Mouse (Mus musculus) midbrain, embryonic 15.5 days (tissue): ENCODE measurements at regions not wholly inside any gene's neighbourhood (a gene's known extent, or its start where the extent isn't known, plus 50 kb on each side); places are given as distances from the start of the nearest gene placed in this dataset.

Source experiments
- ATAC-seq: fragments of 200-750 bp; cut with Nextera tagmentation; replicated peaks from 2 replicates; pipeline ENCODE4 v1.8.0; 2017; ENCODE audit warnings: moderate TSS enrichment
- H3K27ac ChIP-seq: fragments of 300-500 bp; sonication (generic); 2 replicates; pipeline ENCODE4 v1.5.1; 2015; ENCODE audit warnings: mild to moderate bottlenecking, inconsistent platforms
- H3K27me3 ChIP-seq: fragments of 300-500 bp; sonication (generic); replicated peaks from 2 replicates; pipeline ENCODE4 v1.6.1; 2015; ENCODE audit warnings: inconsistent platforms
- H3K36me3 ChIP-seq: fragments of 300-500 bp; sonication (generic); replicated peaks from 2 replicates; pipeline ENCODE4 v1.6.1; 2015; ENCODE audit warnings: inconsistent platforms
- H3K4me1 ChIP-seq: fragments of 300-500 bp; sonication (generic); 2 replicates; pipeline ENCODE4 v1.6.1; 2015; ENCODE audit warnings: inconsistent platforms
- H3K4me2 ChIP-seq: fragments of 300-500 bp; sonication (generic); 2 replicates; pipeline ENCODE4 v1.6.1; 2015; ENCODE audit warnings: inconsistent platforms, mild to moderate bottlenecking, moderate library complexity
- H3K4me3 ChIP-seq: fragments of 300-500 bp; sonication (generic); 2 replicates; pipeline ENCODE4 v1.5.1; 2015; ENCODE audit warnings: mild to moderate bottlenecking, inconsistent platforms
- H3K9ac ChIP-seq: fragments of 300-500 bp; sonication (generic); 2 replicates; pipeline ENCODE4 v1.6.1; 2015; ENCODE audit warnings: mild to moderate bottlenecking, inconsistent platforms
- H3K9me3 ChIP-seq: fragments of 300-500 bp; sonication (generic); 2 replicates; pipeline ENCODE4 v1.6.1; 2016; ENCODE audit warnings: inconsistent platforms
- WGBS: fragments of 180-500 bp; shearing (Covaris S2); methylation state at CpG from one replicate; pipeline ENCODE4 v1.1.7; 2015; ENCODE audit warnings: mixed read lengths; 5-methylcytosine and 5-hydroxymethylcytosine counted together

GRCm38 (mm10) chr7:37335212-37335611 lies 438.2 kb downstream of the Zfp536 start:
- no peaks in the 10 kb centered on the region for H3K36me3 ChIP-seq
- H3K27me3 ChIP-seq = 0 out of 2 replicates have a peak, but pooled peaks cover 4% of the 10 kb centered on the region
- peaks cover 34% of the 10 kb centered on the region for H3K4me1 ChIP-seq
- H3K4me3 ChIP-seq = no peak overlapping the region
- no peak overlapping the region for H3K4me2 ChIP-seq
- no peaks in the 10 kb centered on the region for H3K9me3 ChIP-seq
- WGBS = 57% methylated on average over 7 of the region's 7 CpGs
- no peak overlapping the region for H3K9ac ChIP-seq
- no peak for ATAC-seq
- H3K27ac ChIP-seq = no peak overlapping the region

DNA sequence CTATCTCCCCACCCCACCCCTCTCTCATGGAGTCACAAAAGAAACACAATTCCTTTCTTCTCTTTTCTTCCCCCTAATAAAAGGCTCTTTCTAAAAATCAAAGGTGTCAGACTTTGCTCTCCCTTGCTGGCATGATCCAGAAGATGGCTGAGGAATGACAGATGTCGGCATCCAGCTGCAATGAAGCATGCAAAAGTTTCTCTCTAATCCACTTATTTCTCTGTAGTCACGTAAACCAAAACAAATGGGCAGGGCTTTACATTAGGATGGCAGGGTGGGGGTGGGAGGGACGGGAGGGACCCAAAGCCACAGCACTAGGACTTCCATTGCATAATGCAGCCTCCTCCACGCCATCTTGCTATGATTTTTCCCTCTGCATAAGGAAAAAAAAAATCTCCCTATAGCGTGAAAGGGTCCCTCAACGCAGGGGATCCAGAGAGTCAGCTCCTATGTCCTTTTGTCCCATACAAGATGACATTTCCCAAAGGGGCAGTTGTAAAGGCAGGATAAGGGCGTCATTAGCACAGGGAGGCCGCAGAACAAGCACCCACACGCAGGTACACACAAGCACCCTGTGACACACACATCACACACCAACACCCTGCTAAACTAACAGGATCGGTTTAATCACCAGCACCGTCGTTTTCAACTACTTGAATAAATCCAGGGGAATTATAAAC lies 437.1 kb downstream of the Zfp536 start:
- Histone ChIP-seq H3K4me2 (peak overlapping the region; percentile 83), H3K36me3 (no peaks in the 10 kb centered on the region), H3K27me3 (peaks cover 4% of the 10 kb centered on the region; the same call in 1 of the 2 replicates), H3K27ac (peak overlapping the region; percentile 73), H3K9me3 (no peaks in the 10 kb centered on the region), H3K9ac (peak overlapping the region; percentile 49; the same call in 1 of the 2 replicates), H3K4me1 (peaks cover 34% of the 10 kb centered on the region), H3K4me3 (peak overlapping the region; percentile 40)
- ATAC-seq = peak; percentile 45
- WGBS = 7% methylated on average over 12 of the region's 12 CpGs

- WGBS = 4% methylated on average over 28 of the region's 28 CpGs
- Histone ChIP-seq H3K9ac (peak overlapping the region; percentile 49), H3K9me3 (no peaks in the 10 kb centered on the region), H3K4me2 (peak overlapping the region; percentile 83), H3K27me3 (peaks cover 4% of the 10 kb centered on the region; the same call in 1 of the 2 replicates), H3K27ac (peak overlapping the region; percentile 73), H3K4me1 (peaks cover 34% of the 10 kb centered on the region), H3K4me3 (peak overlapping the region; percentile 40), H3K36me3 (no peaks in the 10 kb centered on the region)
- peak; percentile 41; the same call in 1 of the 2 replicates for ATAC-seq
Observed at GRCm38 (mm10) chr7:37336851-37337531, 436.4 kb downstream of the Zfp536 start.

- peaks cover 39% of the 10 kb centered on the region for H3K4me1 ChIP-seq
- ATAC-seq = no peak; the same call in 1 of the 2 replicates
- H3K9ac ChIP-seq = 0 out of 2 replicates have a peak overlapping the region, but pooled peaks have one; percentile 49
- 36% methylated on average over 11 of the region's 11 CpGs for WGBS
- H3K4me2 ChIP-seq = peak overlapping the region; percentile 83
- 0 out of 2 replicates have a peak overlapping the region, but pooled peaks have one; percentile 73 for H3K27ac ChIP-seq
- H3K27me3 ChIP-seq = peaks cover 4% of the 10 kb centered on the region; the same call in 1 of the 2 replicates
- H3K36me3 ChIP-seq = no peaks in the 10 kb centered on the region
- H3K4me3 ChIP-seq = no peak overlapping the region
- no peaks in the 10 kb centered on the region for H3K9me3 ChIP-seq
Observed at GRCm38 (mm10) chr7:37337616-37338015, 435.8 kb downstream of the Zfp536 start.

DNA sequence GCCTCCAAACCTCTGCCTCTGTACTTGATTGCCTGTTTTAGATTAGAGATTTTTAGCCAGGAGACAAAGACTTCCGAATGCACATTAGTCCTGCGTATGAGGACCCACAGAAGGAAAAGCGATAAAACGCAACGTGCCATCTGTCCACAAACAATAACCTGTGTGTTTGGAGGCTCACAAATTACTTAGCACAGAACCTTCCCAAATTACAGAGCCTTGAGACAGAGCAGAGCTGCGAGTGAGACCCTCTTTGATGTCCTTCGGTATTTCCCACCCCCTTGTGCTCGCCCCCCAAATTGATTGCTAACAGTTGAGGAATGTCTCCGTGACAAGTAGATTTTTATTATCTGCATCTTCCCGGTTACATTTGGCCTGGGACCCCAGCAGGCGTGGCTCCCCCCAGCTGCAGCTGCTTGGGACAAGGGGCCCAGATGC lies 435.4 kb downstream of the Zfp536 start:
- Histone ChIP-seq H3K4me2 (peak overlapping the region; percentile 83), H3K4me3 (no peak overlapping the region), H3K36me3 (no peaks in the 10 kb centered on the region), H3K27me3 (peaks cover 4% of the 10 kb centered on the region; the same call in 1 of the 2 replicates), H3K9me3 (no peaks in the 10 kb centered on the region), H3K4me1 (peaks cover 44% of the 10 kb centered on the region), H3K27ac (no peak overlapping the region), H3K9ac (no peak overlapping the region)
- no peak for ATAC-seq
- 20% methylated on average over 11 of the region's 11 CpGs for WGBS

DNA sequence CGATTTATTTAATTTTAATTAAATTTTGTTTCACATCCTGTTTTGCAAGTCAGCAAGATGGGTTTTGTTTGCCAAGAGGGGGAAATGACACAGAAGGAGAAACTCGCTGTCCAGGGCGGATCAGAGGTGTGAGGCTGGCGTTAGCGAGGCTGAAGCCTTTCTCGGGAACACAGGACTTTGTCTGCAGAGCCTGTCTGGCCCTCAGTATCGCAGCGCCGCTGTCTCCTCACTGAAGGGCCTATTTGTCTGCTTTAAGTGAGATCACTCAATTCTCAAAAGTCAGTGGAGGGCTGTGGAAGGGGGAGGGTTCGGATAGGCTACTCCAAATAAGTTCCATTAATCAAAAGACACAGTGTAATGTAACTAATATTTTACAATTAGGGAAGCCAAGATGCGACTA lies 430.8 kb downstream of the Zfp536 start:
- Histone ChIP-seq H3K9me3 (no peaks in the 10 kb centered on the region), H3K4me2 (peak overlapping the region; percentile 73), H3K27me3 (no peaks in the 10 kb centered on the region; the same call in 1 of the 2 replicates), H3K4me3 (peak overlapping the region; percentile 36), H3K36me3 (no peaks in the 10 kb centered on the region), H3K9ac (peak overlapping the region; percentile 38; the same call in 1 of the 2 replicates), H3K27ac (no peak overlapping the region), H3K4me1 (peaks cover 37% of the 10 kb centered on the region)
- 14% methylated on average over 11 of the region's 11 CpGs for WGBS
- peak; percentile 31 for ATAC-seq

DNA sequence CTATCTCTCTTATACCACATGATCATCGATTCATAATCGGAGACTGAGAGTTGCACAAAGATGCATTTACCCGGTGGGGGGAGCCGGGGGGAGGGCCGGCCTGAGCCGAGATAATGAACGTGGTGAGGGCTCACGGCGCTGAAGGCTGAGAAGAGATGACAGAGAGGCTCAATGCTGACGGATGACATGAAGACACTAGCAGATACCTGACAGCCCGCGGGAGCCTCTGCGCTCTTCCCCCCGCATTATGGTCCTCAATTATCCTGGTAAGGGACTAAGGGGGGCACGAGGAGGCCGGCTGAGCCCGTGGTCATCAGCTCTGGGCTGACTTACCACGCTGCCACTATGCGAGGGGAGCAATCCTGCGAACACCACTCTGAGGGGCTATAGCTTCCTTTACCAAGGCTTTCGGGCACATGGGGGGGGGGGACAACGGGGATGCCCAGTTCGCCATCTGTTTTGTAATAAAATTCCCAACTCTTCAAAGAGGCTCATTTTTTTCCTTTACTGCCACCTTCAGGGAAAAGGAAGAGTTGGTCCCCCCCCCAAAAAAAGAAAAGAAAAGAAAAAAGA lies 430.3 kb downstream of the Zfp536 start:
- Histone ChIP-seq H3K36me3 (no peaks in the 10 kb centered on the region), H3K9me3 (no peaks in the 10 kb centered on the region), H3K4me3 (peak overlapping the region; percentile 36), H3K9ac (peak overlapping the region; percentile 38), H3K27ac (no peak overlapping the region), H3K4me1 (peaks cover 32% of the 10 kb centered on the region), H3K4me2 (peak overlapping the region; percentile 73), H3K27me3 (no peaks in the 10 kb centered on the region; the same call in 1 of the 2 replicates)
- peak; percentile 50 for ATAC-seq
- WGBS = 10% methylated on average over 23 of the region's 23 CpGs

DNA sequence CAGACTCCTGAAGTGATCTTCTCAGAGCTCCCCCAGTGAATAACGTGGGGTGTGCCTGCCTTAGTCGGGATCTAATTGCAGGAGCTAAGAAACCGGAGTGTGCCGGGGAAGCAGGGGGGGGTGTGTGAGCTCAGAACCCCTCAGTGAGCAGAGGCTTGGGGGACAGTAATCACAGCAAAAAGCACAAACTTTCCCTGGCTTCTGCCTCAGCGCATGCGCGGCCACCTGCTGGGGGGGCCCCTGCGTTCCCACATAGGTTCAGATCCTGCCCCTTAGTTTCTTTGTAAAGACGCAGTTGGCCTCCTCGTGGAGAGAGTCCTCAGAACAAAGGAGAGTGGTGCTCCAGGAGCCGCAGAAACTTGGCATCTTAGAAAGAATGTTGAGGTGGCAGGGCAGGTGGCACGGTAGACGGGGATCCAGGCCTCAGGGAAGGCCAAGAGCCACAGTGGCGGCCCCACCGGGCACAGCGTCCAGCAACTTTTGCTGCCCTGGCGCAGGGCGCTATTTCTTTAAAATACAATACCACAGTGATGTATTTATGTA lies 429.7 kb downstream of the Zfp536 start:
- Histone ChIP-seq H3K9ac (no peak overlapping the region), H3K4me1 (peaks cover 25% of the 10 kb centered on the region), H3K4me2 (peak overlapping the region; percentile 73), H3K27ac (no peak overlapping the region), H3K36me3 (no peaks in the 10 kb centered on the region), H3K4me3 (no peak overlapping the region), H3K9me3 (no peaks in the 10 kb centered on the region), H3K27me3 (no peaks in the 10 kb centered on the region; the same call in 1 of the 2 replicates)
- peak; percentile 43; the same call in 1 of the 2 replicates for ATAC-seq
- WGBS = 25% methylated on average over 18 of the region's 18 CpGs

- no peaks in the 10 kb centered on the region for H3K36me3 ChIP-seq
- H3K9ac ChIP-seq = no peak overlapping the region
- peaks cover 24% of the 10 kb centered on the region for H3K4me1 ChIP-seq
- H3K27ac ChIP-seq = no peak overlapping the region
- 4% methylated on average over 10 of the region's 10 CpGs for WGBS
- peak; percentile 28; the same call in 1 of the 2 replicates for ATAC-seq
- no peak overlapping the region for H3K4me2 ChIP-seq
- H3K9me3 ChIP-seq = no peaks in the 10 kb centered on the region
- no peaks in the 10 kb centered on the region; the same call in 1 of the 2 replicates for H3K27me3 ChIP-seq
- H3K4me3 ChIP-seq = no peak overlapping the region
Observed at GRCm38 (mm10) chr7:37346041-37346440, 427.4 kb downstream of the Zfp536 start.

DNA sequence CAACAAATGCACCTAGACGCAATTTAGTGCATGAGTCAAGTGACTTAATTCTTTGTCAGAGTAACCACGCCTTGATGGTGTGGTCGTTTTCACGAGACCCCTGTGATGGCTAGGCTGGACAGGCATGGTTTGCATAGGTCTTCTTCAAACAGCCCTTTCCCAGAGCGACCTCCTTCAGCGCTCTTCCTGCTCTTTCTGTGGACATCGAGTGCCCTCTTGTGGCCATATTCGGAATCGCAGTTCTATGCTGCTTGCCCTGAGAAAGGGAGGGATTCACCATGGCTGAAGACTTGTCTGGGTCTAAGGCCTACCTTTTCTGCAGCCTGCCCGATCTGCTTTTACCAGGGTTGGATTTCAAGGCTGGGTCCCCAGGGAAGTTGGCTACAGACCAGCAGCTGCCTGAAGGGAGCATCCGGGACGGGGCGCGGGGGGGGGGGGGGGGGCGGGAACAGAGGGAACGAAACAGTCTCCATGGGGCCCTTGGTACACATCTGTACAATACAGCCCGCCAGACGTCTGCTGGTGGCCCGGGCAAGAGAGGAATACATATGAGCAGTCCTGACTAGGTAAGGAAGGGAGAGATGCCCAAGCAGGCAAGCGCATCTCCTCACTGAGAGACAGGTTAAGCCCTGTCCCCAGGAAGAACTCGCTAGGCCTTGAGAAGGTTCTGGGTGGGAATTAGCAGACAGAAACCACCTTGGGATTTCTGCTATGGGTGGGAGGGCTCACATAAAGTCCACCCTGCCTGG lies 415.6 kb downstream of the Zfp536 start:
- no peaks in the 10 kb centered on the region for H3K36me3 ChIP-seq
- no peak overlapping the region for H3K9ac ChIP-seq
- H3K27ac ChIP-seq = no peak overlapping the region
- H3K4me1 ChIP-seq = peaks cover 14% of the 10 kb centered on the region
- peak overlapping the region; percentile 10; the same call in 1 of the 2 replicates for H3K4me2 ChIP-seq
- peak; percentile 64 for ATAC-seq
- H3K27me3 ChIP-seq = no peaks in the 10 kb centered on the region
- 18% methylated on average over 20 of the region's 21 CpGs for WGBS
- no peak overlapping the region for H3K4me3 ChIP-seq
- H3K9me3 ChIP-seq = no peaks in the 10 kb centered on the region

DNA sequence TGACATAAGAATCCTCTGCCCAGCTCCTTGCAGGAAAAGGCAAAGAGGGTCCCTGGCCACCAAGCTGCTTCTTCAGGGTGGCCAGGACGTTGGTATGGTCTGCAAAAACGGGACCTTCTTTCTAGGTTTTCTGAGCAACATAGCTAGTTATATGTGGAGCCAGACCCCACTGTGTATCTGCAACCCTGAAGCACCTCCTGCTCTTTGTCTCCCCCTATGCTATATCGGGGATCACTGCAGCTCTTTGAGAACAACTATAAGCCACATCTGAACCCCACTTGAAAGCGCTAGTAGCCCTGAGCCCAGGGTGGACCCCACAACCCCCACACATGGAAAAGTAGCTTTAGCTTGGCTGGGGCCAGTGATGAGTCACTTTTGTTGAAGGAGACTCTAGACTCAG lies 414.9 kb downstream of the Zfp536 start:
- Histone ChIP-seq H3K27ac (no peak overlapping the region), H3K36me3 (no peaks in the 10 kb centered on the region), H3K4me2 (no peak overlapping the region), H3K27me3 (no peaks in the 10 kb centered on the region), H3K9ac (no peak overlapping the region), H3K4me3 (no peak overlapping the region), H3K9me3 (no peaks in the 10 kb centered on the region), H3K4me1 (peaks cover 20% of the 10 kb centered on the region)
- 68% methylated on average over 4 of the region's 4 CpGs for WGBS
- ATAC-seq = no peak
